Mouse (Mus musculus) kidney, postnatal 0 days (tissue): Measurements from ENCODE around the gene Lao1. TPM values are rescaled to one million over a fixed set of nuclear protein-coding genes. Genes with fewer than 3 reads are reported as not detected.

Source experiments
- ATAC-seq: fragments of 200-750 bp; cut with Nextera tagmentation; replicated peaks from 2 replicates; pipeline ENCODE4 v1.8.0; 2017; ENCODE audit warnings: low read depth, moderate number of reproducible peaks, moderate TSS enrichment, moderate library complexity; ENCODE audit not compliant: low FRiP score
- DNase-seq: peaks from one replicate; pipeline ENCODE4 v3.0.0-alpha.2; 2016; ENCODE audit warnings: low spot score
- H3K27ac ChIP-seq: fragments of 300-500 bp; sonication (generic); 2 replicates; pipeline ENCODE4 v1.5.1; 2014; ENCODE audit warnings: mild to moderate bottlenecking
- H3K27me3 ChIP-seq: fragments of 300-500 bp; sonication (generic); 2 replicates; pipeline ENCODE4 v1.6.1; 2014; ENCODE audit warnings: low read length, mixed read lengths; ENCODE audit not compliant: insufficient read depth
- H3K36me3 ChIP-seq: fragments of 300-500 bp; sonication (generic); 2 replicates; pipeline ENCODE4 v1.6.1; 2014; ENCODE audit warnings: low read length, mixed read lengths; ENCODE audit not compliant: insufficient read depth
- H3K4me1 ChIP-seq: fragments of 300-500 bp; sonication (generic); replicated peaks from 2 replicates; pipeline ENCODE4 v1.6.1; 2014; ENCODE audit warnings: antibody characterized with exemption, low read length, mixed read lengths; ENCODE audit not compliant: insufficient read depth
- H3K4me2 ChIP-seq: fragments of 300-500 bp; sonication (generic); 2 replicates; pipeline ENCODE4 v1.6.1; 2014; ENCODE audit warnings: mild to moderate bottlenecking, low read length, moderate library complexity, mixed read lengths
- H3K4me3 ChIP-seq: fragments of 300-500 bp; sonication (generic); replicated peaks from 2 replicates; pipeline ENCODE4 v1.5.1; 2014; ENCODE audit warnings: low read depth, low read length
- H3K9ac ChIP-seq: fragments of 300-500 bp; sonication (generic); 2 replicates; pipeline ENCODE4 v1.6.1; 2014; ENCODE audit warnings: low read depth, low read length
- H3K9me3 ChIP-seq: fragments of 300-500 bp; sonication (generic); replicated peaks from 2 replicates; pipeline ENCODE4 v1.6.1; 2016; ENCODE audit warnings: low read length, inconsistent platforms, mixed read lengths
- CTCF ChIP-seq: IDR thresholded peaks from 2 replicates; pipeline ENCODE4 v1.5.1; 2016; ENCODE audit warnings: antibody characterized with exemption, low read depth, mild to moderate bottlenecking, moderate library complexity
- WGBS: fragments of 180-500 bp; shearing (Covaris S2); extraction: QIAGEN DNeasy Blood & Tissue Kit; methylation state at CpG from one replicate; pipeline ENCODE4 v1.1.7; 2014; 5-methylcytosine and 5-hydroxymethylcytosine counted together
- polyA plus RNA-seq: library from polyadenylated mRNA; unstranded; fragments of >200 nt; fragmentation: Nextera tagmentation; extraction: Ambion mirVana; gene quantifications from 2 replicates; pipeline ENCODE4 v1.2.1, GENCODE M21; 2015

Lao1 gene
- polyA plus RNA-seq, 1 experiment from 2014 or later: not detected

GRCm38 (mm10) chr4:119002512-119002911, 41.1 kb downstream of the Lao1 start:
- no peak for ATAC-seq
- H3K27ac ChIP-seq: no peak overlapping the region
- no peak overlapping the region for H3K9ac ChIP-seq
- H3K27me3 ChIP-seq: no peaks in the 10 kb centered on the region
- WGBS: 82% methylated on average over 3 of the region's 3 CpGs
- H3K4me1 ChIP-seq: no peaks in the 10 kb centered on the region
- H3K9me3 ChIP-seq: no peaks in the 10 kb centered on the region
- TF ChIP-seq CTCF: no peak
- H3K4me3 ChIP-seq: no peak overlapping the region
- H3K36me3 ChIP-seq: no peaks in the 10 kb centered on the region
- H3K4me2 ChIP-seq: no peak overlapping the region
- no peak for DNase-seq

GRCm38 (mm10) chr4:119004178-119004577, 42.8 kb downstream of the Lao1 start:
- WGBS: 70% methylated on average over 3 of the region's 3 CpGs
- Histone ChIP-seq H3K36me3 (no peaks in the 10 kb centered on the region), H3K4me2 (no peak overlapping the region), H3K27ac (no peak overlapping the region), H3K4me3 (no peak overlapping the region), H3K4me1 (no peaks in the 10 kb centered on the region; the same call in 1 of the 2 replicates), H3K9me3 (no peaks in the 10 kb centered on the region), H3K9ac (no peak overlapping the region), H3K27me3 (no peaks in the 10 kb centered on the region)
- DNase-seq (peak; percentile 31), ATAC-seq (no peak)
- peak; percentile 68 for TF ChIP-seq CTCF

- ATAC-seq (peak; percentile 55), DNase-seq (peak; percentile 91)
- H3K4me1 ChIP-seq: no peaks in the 10 kb centered on the region; the same call in 1 of the 2 replicates
- no peaks in the 10 kb centered on the region for H3K9me3 ChIP-seq
- H3K27ac ChIP-seq: no peak overlapping the region
- 42% methylated on average over 7 of the region's 7 CpGs for WGBS
- H3K9ac ChIP-seq: no peak overlapping the region
- peak; percentile 91 for TF ChIP-seq CTCF
- no peak overlapping the region for H3K4me3 ChIP-seq
- H3K27me3 ChIP-seq: no peaks in the 10 kb centered on the region
- no peak overlapping the region for H3K4me2 ChIP-seq
- H3K36me3 ChIP-seq: no peaks in the 10 kb centered on the region
These were observed 43.4 kb downstream of the Lao1 start for GRCm38 (mm10) chr4:119004613-119005339.

GRCm38 (mm10) chr4:119007602-119008001, 46.2 kb downstream of the Lao1 start:
- DNase-seq: no peak
- no peak overlapping the region for H3K27ac ChIP-seq
- no peak for ATAC-seq
- H3K27me3 ChIP-seq: no peaks in the 10 kb centered on the region
- no peak overlapping the region for H3K4me3 ChIP-seq
- H3K4me2 ChIP-seq: no peak overlapping the region
- no peaks in the 10 kb centered on the region for H3K9me3 ChIP-seq
- WGBS: 89% methylated on average over 6 of the region's 6 CpGs
- no peak overlapping the region for H3K9ac ChIP-seq
- no peak for TF ChIP-seq CTCF
- H3K4me1 ChIP-seq: no peaks in the 10 kb centered on the region; the same call in 1 of the 2 replicates
- no peaks in the 10 kb centered on the region for H3K36me3 ChIP-seq

GRCm38 (mm10) chr4:119008476-119008875, 47.1 kb downstream of the Lao1 start:
- H3K9me3 ChIP-seq: no peaks in the 10 kb centered on the region
- TF ChIP-seq CTCF: no peak
- H3K27me3 ChIP-seq: no peaks in the 10 kb centered on the region
- no peaks in the 10 kb centered on the region; the same call in 1 of the 2 replicates for H3K4me1 ChIP-seq
- H3K36me3 ChIP-seq: no peaks in the 10 kb centered on the region
- H3K9ac ChIP-seq: no peak overlapping the region
- H3K4me2 ChIP-seq: no peak overlapping the region
- peak; percentile 37; the same call in 1 of the 2 replicates for ATAC-seq
- peak; percentile 39 for DNase-seq
- no peak overlapping the region; the same call in 1 of the 2 replicates for H3K27ac ChIP-seq
- no peak overlapping the region for H3K4me3 ChIP-seq
- WGBS: 33% methylated on average over 6 of the region's 6 CpGs

GRCm38 (mm10) chr4:119009814-119010213, 48.4 kb downstream of the Lao1 start:
- H3K4me3 ChIP-seq: no peak overlapping the region
- H3K4me1 ChIP-seq: no peaks in the 10 kb centered on the region; the same call in 1 of the 2 replicates
- H3K27ac ChIP-seq: no peak overlapping the region
- H3K9ac ChIP-seq: no peak overlapping the region
- TF ChIP-seq CTCF: no peak
- no peaks in the 10 kb centered on the region for H3K36me3 ChIP-seq
- no peak for DNase-seq
- H3K9me3 ChIP-seq: no peaks in the 10 kb centered on the region
- H3K4me2 ChIP-seq: no peak overlapping the region
- no peaks in the 10 kb centered on the region for H3K27me3 ChIP-seq
- WGBS: 68% methylated on average over 8 of the region's 8 CpGs
- ATAC-seq: no peak
